Mouse (Mus musculus) forebrain, postnatal 0 days (tissue): ENCODE data around the gene Serinc4. TPM values are rescaled to one million over a fixed set of nuclear protein-coding genes. Genes with fewer than 3 reads are reported as not detected.
"Not testable (repeated sequence)": the region's sequence is repeated elsewhere in the genome, so short reads cannot be mapped to it uniquely, and the experiment has no call there.

Source experiments
- ATAC-seq: fragments of 200-750 bp; cut with Nextera tagmentation; 2 replicates; pipeline ENCODE4 v1.8.0; 2017; ENCODE audit warnings: mild to moderate bottlenecking, moderate library complexity
- DNase-seq: peaks from one replicate; pipeline ENCODE4 v3.0.0-alpha.2; 2015
- H3K27ac ChIP-seq: fragments of 300-500 bp; sonication (generic); 2 replicates; pipeline ENCODE4 v1.5.1; 2014; ENCODE audit warnings: low read depth, mild to moderate bottlenecking, antibody characterized with exemption, low read length, moderate library complexity, mixed read lengths
- H3K27me3 ChIP-seq: fragments of 300-500 bp; sonication (generic); 2 replicates; pipeline ENCODE4 v1.6.1; 2014; ENCODE audit warnings: mild to moderate bottlenecking, low read length, mixed read lengths; ENCODE audit not compliant: insufficient read depth
- H3K36me3 ChIP-seq: fragments of 300-500 bp; sonication (generic); 2 replicates; pipeline ENCODE4 v1.6.1; 2014; ENCODE audit warnings: mild to moderate bottlenecking, moderate library complexity; ENCODE audit not compliant: insufficient read depth
- H3K4me1 ChIP-seq: fragments of 300-500 bp; sonication (generic); 2 replicates; pipeline ENCODE4 v1.6.1; 2014; ENCODE audit warnings: antibody characterized with exemption; ENCODE audit not compliant: insufficient read depth
- H3K4me2 ChIP-seq: fragments of 300-500 bp; sonication (generic); 2 replicates; pipeline ENCODE4 v1.6.1; 2014; ENCODE audit warnings: low read depth, mild to moderate bottlenecking, moderate library complexity
- H3K4me3 ChIP-seq: fragments of 300-500 bp; sonication (generic); 2 replicates; pipeline ENCODE4 v1.5.1; 2014; ENCODE audit warnings: low read depth, low read length, mixed read lengths
- H3K9ac ChIP-seq: fragments of 300-500 bp; sonication (generic); 2 replicates; pipeline ENCODE4 v1.6.1; 2014; ENCODE audit warnings: mild to moderate bottlenecking
- H3K9me3 ChIP-seq: fragments of 300-500 bp; sonication (generic); 2 replicates; pipeline ENCODE4 v1.6.1; 2016; ENCODE audit warnings: low read length
- CTCF ChIP-seq: sonication (generic); IDR thresholded peaks from 2 replicates; pipeline ENCODE4 v1.5.1; 2016; ENCODE audit warnings: antibody characterized with exemption, control low read depth, low read depth
- WGBS: fragments of 180-500 bp; shearing (Covaris S2); extraction: QIAGEN DNeasy Blood & Tissue Kit; methylation state at CpG from one replicate; pipeline ENCODE4 v1.1.7; 2014; 5-methylcytosine and 5-hydroxymethylcytosine counted together
- polyA plus RNA-seq: library from polyadenylated mRNA; unstranded; fragments of >200 nt; fragmentation: Nextera tagmentation; extraction: Ambion mirVana; gene quantifications from 2 replicates; pipeline ENCODE4 v1.2.1, GENCODE M21; 2015
- total RNA-seq: library from RNA; depleted of rRNA; stranded (reverse); fragments of >200 nt; gene quantifications from 2 replicates; pipeline ENCODE4 v1.2.3, GENCODE M21; 2014

Serinc4 gene
- total and polyA plus RNA-seq, 2 experiments from 2014 or later = 1.8 to 6.2 TPM

DNA sequence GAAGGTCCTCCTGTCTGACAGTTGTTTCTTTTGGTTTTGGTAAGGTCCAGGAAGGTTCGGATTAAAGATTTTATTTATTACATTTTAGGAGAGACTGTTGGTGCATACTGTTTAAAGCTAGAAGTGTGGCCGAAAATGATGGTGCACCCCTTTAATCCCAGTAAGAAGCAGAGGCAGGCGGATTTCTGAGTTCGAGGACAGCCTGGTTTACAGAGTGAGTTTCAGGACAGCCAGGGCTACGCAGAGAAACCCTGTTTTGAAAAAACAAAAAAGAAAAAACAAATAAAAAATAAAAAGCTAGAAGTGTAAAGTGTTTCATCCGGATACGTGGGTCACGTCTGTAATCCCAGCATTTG lies 17.6 kb upstream of the Serinc4 start:
- no peak for TF ChIP-seq CTCF
- Histone ChIP-seq H3K4me1 (no peaks in the 10 kb centered on the region), H3K36me3 (peaks cover 4% of the 10 kb centered on the region), H3K9me3 (no peaks in the 10 kb centered on the region), H3K27me3 (no peaks in the 10 kb centered on the region), H3K9ac (peak overlapping the region; percentile 18; the same call in 1 of the 2 replicates), H3K4me3 (peak overlapping the region; percentile 52), H3K27ac (peak overlapping the region; percentile 59; the same call in 1 of the 2 replicates), H3K4me2 (peak overlapping the region; percentile 68)
- WGBS = 37% methylated on average over 8 of the region's 8 CpGs
- ATAC-seq (peak; percentile 47), DNase-seq (no peak)

DNA sequence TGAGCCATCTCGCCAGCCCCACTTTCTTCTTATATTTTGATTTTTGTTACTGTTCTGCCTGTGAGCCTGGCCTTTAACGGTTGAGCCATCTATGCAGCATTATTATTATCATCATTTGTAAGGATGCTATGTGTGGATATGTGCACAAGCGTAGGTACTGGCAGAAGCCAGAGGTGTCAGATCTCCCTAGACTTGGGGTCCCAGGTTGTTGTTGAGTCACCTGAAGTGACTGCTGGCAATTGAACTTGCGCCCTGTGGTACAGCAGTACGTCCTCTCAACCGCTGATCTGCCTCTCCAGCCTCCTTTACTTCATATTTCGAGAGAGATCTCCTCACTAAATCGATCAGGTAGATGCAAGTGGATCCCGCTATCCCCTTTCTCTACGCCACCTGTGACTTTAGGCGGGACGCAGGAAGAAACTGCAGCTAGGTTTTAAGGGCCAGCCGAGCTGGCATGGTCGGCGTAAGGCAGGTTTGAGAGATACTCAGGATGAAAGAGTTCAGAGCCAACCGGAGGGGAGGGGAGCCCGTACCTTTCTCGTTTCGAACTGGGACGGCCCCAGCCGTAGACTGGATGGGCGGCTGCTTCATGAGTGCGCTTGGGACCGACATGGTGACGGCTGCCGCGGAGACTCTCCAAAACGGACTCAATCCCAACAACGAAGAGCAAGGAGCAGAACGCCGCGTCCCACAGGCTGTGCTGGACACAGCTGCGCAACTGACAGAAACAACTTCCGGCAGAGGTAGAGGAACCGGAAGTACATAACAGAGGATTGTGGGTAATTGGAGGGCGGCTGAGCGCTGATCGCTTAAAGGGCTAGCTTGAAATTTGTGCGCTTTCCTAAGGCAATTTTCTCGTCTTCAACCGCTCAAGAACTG lies 17.0 kb upstream of the Serinc4 start, which contains the start of gene Mfap1b:
Mfap1b (minus strand) TSS at position 767 of the 879 bp plus-strand sequence.
- H3K4me3 ChIP-seq = peak within 1 kb of the TSS; percentile 52
- DNase-seq (peak; percentile 92), ATAC-seq (peak; percentile 98)
- 6% methylated on average over 38 of the region's 41 CpGs for WGBS
- not testable (repeated sequence) for H3K36me3 ChIP-seq, H3K9me3 ChIP-seq, H3K27me3 ChIP-seq, H3K4me1 ChIP-seq
- peak within 1 kb of the TSS; percentile 59; the same call in 1 of the 2 replicates for H3K27ac ChIP-seq
- H3K4me2 ChIP-seq = peak within 1 kb of the TSS; percentile 68
- H3K9ac ChIP-seq = peak within 1 kb of the TSS; percentile 59

DNA sequence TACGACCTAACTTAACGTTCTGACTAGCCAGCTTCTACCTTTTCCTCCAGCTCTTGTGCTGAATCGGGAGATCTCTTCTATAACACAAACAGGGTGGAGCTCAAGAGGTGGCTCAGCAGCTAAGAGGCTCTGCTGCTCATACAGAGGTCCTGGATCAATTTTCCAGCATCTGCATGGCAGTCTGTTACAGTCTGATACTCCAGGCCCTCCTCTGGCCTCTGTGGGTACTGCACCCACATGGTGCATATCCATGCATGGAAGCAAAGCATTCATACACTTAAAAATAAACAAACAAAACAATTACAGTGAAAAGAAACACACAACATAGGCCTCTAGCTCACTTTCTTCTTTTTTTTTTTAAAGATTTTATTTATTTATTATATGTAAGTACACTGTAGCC lies 16.2 kb upstream of the Serinc4 start:
- not testable (repeated sequence) for H3K4me3 ChIP-seq, DNase-seq, H3K4me1 ChIP-seq, H3K9ac ChIP-seq, ATAC-seq, H3K27ac ChIP-seq, H3K4me2 ChIP-seq, H3K9me3 ChIP-seq, H3K27me3 ChIP-seq, H3K36me3 ChIP-seq
- 100% methylated on average over 3 of the region's 3 CpGs for WGBS

DNA sequence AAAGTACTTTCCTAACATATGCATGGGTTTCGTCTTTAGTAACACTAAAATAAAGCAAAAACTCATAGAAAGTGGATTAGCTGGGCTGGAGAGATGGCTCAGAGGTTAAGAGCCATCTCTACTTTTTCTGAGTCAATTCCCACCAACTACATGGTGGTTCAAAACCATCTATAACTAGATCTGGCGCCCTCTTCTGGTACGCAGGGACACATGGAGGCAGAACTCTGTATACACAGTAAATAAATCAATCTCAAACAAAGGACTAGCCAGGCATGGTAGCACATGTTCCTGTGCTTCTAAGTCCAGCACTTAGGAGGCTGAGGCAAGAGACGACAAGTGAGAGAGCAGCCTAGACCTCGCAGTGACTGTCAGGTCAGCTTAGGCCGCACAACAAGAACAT lies 12.4 kb upstream of the Serinc4 start:
- H3K4me1 ChIP-seq, DNase-seq, H3K36me3 ChIP-seq, ATAC-seq, H3K27ac ChIP-seq, H3K27me3 ChIP-seq, H3K9me3 ChIP-seq, H3K9ac ChIP-seq, H3K4me2 ChIP-seq, H3K4me3 ChIP-seq: not testable (repeated sequence)
- WGBS = no CpG with 5 or more reads among the region's 6 CpGs

DNA sequence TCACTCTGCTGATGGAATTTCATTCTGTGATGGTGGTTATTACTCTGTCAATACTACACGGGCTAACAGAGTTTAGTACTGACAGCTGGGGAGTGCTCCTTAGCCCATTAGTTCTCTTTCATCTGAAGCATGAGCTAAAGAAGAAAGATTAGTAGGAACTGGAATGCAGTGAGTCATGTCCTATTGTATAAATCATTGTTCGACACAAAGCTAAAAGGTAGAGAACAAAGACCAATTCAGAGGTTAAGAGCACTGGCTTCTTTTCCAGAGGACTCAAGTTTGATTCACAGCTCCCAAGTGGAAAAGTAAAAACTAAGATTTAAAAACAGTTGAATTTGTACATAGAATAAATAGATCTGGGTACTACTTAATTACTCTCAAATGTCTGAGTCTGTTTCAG lies 3.5 kb upstream of the Serinc4 start:
- H3K4me2 ChIP-seq = no peak overlapping the region
- no peaks in the 10 kb centered on the region for H3K27me3 ChIP-seq
- no peak for TF ChIP-seq CTCF
- peaks cover 11% of the 10 kb centered on the region for H3K4me1 ChIP-seq
- no peak overlapping the region for H3K4me3 ChIP-seq
- no peak for ATAC-seq
- H3K36me3 ChIP-seq = no peaks in the 10 kb centered on the region
- H3K27ac ChIP-seq = no peak overlapping the region
- no peak for DNase-seq
- 62% methylated on average over 2 of the region's 2 CpGs for WGBS
- H3K9ac ChIP-seq = no peak overlapping the region
- no peaks in the 10 kb centered on the region for H3K9me3 ChIP-seq

DNA sequence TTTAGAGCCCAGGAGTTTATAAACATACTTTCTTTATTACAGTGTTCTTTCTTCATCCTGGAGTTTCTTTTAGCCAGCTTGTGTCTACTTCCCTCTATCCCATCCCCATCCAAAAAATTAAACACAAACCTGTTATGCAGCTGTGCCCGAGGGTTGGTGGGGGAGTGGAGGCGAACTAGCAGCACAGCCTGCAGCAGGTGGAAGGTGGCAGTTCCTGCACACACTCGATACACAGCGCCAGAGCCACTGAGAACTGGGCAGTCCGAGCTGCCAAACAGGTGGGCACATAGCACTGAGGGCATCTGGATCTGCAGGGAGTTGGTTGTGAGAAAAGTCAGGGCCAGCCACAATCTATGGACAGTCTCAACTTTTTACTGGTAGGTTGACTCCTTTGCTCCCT lies 1.0 kb downstream of the Serinc4 start:
- H3K4me3 ChIP-seq = no peak overlapping the region
- H3K36me3 ChIP-seq = peaks cover 20% of the 10 kb centered on the region
- H3K27ac ChIP-seq = no peak overlapping the region
- no peak for TF ChIP-seq CTCF
- no peak overlapping the region for H3K9ac ChIP-seq
- WGBS = 84% methylated on average over 5 of the region's 5 CpGs
- H3K27me3 ChIP-seq = no peaks in the 10 kb centered on the region
- DNase-seq = no peak
- no peak overlapping the region for H3K4me2 ChIP-seq
- H3K9me3 ChIP-seq = no peaks in the 10 kb centered on the region
- H3K4me1 ChIP-seq = peaks cover 11% of the 10 kb centered on the region
- no peak for ATAC-seq

DNA sequence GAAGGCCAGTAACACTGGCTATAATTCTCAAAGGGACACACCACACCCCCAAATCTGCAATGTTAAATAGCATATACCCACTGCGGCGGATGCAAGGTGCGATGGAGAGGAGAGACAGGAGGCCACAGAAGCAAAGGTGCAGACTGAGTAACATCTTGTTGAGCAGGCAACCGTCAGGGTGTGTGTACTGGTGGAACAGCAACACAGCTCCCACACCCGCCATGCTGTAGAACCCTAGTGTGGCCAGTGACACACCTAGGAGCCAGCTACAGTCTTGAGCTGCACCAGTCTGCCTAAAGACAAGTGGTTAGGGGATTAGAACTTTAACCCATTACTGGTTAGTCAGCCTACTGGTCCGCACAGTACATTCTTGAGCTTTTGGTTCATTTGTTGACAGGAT lies 2.7 kb downstream of the Serinc4 start:
- Histone ChIP-seq H3K4me3 (no peak overlapping the region), H3K4me2 (no peak overlapping the region), H3K36me3 (peaks cover 20% of the 10 kb centered on the region), H3K4me1 (peaks cover 16% of the 10 kb centered on the region), H3K27ac (no peak overlapping the region), H3K9me3 (no peaks in the 10 kb centered on the region), H3K9ac (no peak overlapping the region), H3K27me3 (no peaks in the 10 kb centered on the region)
- ATAC-seq (no peak), DNase-seq (no peak)
- TF ChIP-seq CTCF = no peak
- 83% methylated on average over 6 of the region's 6 CpGs for WGBS
